In genomic region chr10:34431783-34432182, GRCm38 (mm10) we compare ENCODE assay signal across 13 mouse cellular contexts. TPM values are rescaled to one million over a fixed set of nuclear protein-coding genes. Genes with fewer than 3 reads are reported as not detected.
A peak's percentile ranks its signal among the peaks of the same experiment; 100 is the strongest.
DNase-seq lines count a peak whose midpoint lies in the region; ATAC-seq and TF ChIP-seq lines count a peak whose summit lies in the region.
"Had no signal": no experiment of that assay in that cellular context is flagged by ENCODE, and none has a peak within 500 bp of the region (broad histone marks: within the 10 kb centered on the region; RNA-seq: fewer than 3 reads in every experiment).

No protein-coding gene starts in this region.

- H3K36me3 ChIP-seq in limb, embryonic 14.5 days (ENCODE audit: control insufficient read depth, insufficient read depth, low read length): no peaks in the 10 kb centered on the region
- no peaks in the 10 kb centered on the region for H3K36me3 ChIP-seq in limb, embryonic 10.5 days
- H3K36me3 ChIP-seq: heart, embryonic 10.5 days; hindbrain, embryonic 15.5 days had no signal

- H3K9ac ChIP-seq in limb, embryonic 14.5 days (ENCODE audit: low read depth, low read length, severe bottlenecking): no peak overlapping the region
- H3K9ac ChIP-seq: hindbrain, embryonic 15.5 days had no signal

- no peak overlapping the region for H3K27ac ChIP-seq in limb, embryonic 14.5 days (replicated peaks; ENCODE audit: low read depth, low read length)
- no peak overlapping the region for H3K27ac ChIP-seq in limb, embryonic 10.5 days
- H3K27ac ChIP-seq: heart, embryonic 10.5 days; hindbrain, embryonic 15.5 days had no signal

- no peak overlapping the region for H3K4me2 ChIP-seq in limb, embryonic 14.5 days (replicated peaks; ENCODE audit: low read depth, low read length, severe bottlenecking)
- H3K4me2 ChIP-seq: hindbrain, embryonic 15.5 days had no signal

- no peak for TF ChIP-seq POLR2A in limb, embryonic 14.5 days (IDR thresholded peaks at IDR 0.05; ENCODE audit: borderline replicate concordance, extremely low read depth, insufficient read depth, insufficient read length)
- no peak for TF ChIP-seq POLR2A in brain, embryonic 14.5 days (IDR thresholded peaks at IDR 0.05; ENCODE audit: borderline replicate concordance, extremely low read depth, insufficient read depth, insufficient read length, poor library complexity, severe bottlenecking)

- H3K27me3 ChIP-seq in limb, embryonic 14.5 days (ENCODE audit: control insufficient read depth, insufficient read depth, low read length): no peaks in the 10 kb centered on the region
- no peaks in the 10 kb centered on the region for H3K27me3 ChIP-seq in limb, embryonic 10.5 days (ENCODE audit: low read depth, poor library complexity, severe bottlenecking)
- H3K27me3 ChIP-seq: hindbrain, embryonic 15.5 days had no signal

- no peaks in the 10 kb centered on the region for H3K4me1 ChIP-seq in limb, embryonic 14.5 days (ENCODE audit: control insufficient read depth, insufficient read depth, low read length)
- no peaks in the 10 kb centered on the region for H3K4me1 ChIP-seq in limb, embryonic 10.5 days
- H3K4me1 ChIP-seq: heart, embryonic 10.5 days had no signal

- H3K9me3 ChIP-seq in limb, embryonic 14.5 days (ENCODE audit: control insufficient read depth, low read length): no peaks in the 10 kb centered on the region
- no peaks in the 10 kb centered on the region for H3K9me3 ChIP-seq in limb, embryonic 10.5 days (replicated peaks)
- H3K9me3 ChIP-seq: heart, embryonic 10.5 days; hindbrain, embryonic 15.5 days had no signal

- TF ChIP-seq CTCF in brain, embryonic 14.5 days (IDR thresholded peaks at IDR 0.05; ENCODE audit: borderline replicate concordance, extremely low read depth, insufficient read depth, insufficient read length): peak; percentile 36; the same call in 1 of the 2 replicates

- no peak for DNase-seq in frontal cortex, postnatal 36 days (ENCODE audit: low spot score in 2 of 2)
- DNase-seq in limb, embryonic 14.5 days (ENCODE audit: low spot score): peak; percentile 19
- no peak for DNase-seq in limb, embryonic 10.5 days (ENCODE audit: low spot score)
- DNase-seq in A20 (ENCODE audit: low read depth, low spot score): peak; percentile 16
- DNase-seq in brain, embryonic 14.5 days (ENCODE audit: low read depth): peak; percentile 59
- no peak for DNase-seq in cerebellum, adult 8-10 months
- DNase-seq: cerebellum, postnatal 25 days; kidney, postnatal 4 days; thymus, postnatal 14 days had no signal

- no peak overlapping the region for H3K4me3 ChIP-seq in limb, embryonic 14.5 days (replicated peaks; ENCODE audit: low read length)
- no peak overlapping the region for H3K4me3 ChIP-seq in limb, embryonic 10.5 days
- H3K4me3 ChIP-seq: heart, embryonic 10.5 days; hindbrain, embryonic 15.5 days had no signal

- ATAC-seq in frontal cortex, adult (ENCODE audit: low TSS enrichment): peak; percentile 67; the same call in 1 of the 2 replicates
- ATAC-seq in limb, embryonic 14.5 days (ENCODE audit: low FRiP score, low read depth): no peak
- ATAC-seq in megakaryocyte-erythroid progenitor cell, adult 5-6 weeks (replicated peaks; ENCODE audit: low FRiP score, low TSS enrichment, poor library complexity, severe bottlenecking): no peak

RNA-seq across cellular contexts. Expression of gene Nt5dc1, which starts 13.4 kb away (rescaled TPM):
- 5.5 and 6.0 TPM in 2 replicates for polyA plus RNA-seq in limb, embryonic 14.5 days (2012; rRNA removed)
- 11.1 and 11.5 TPM in 2 replicates for polyA plus RNA-seq in limb, embryonic 14.5 days (2014; fragmentation: Nextera tagmentation; extraction: Ambion mirVana)
- 8.1 and 9.1 TPM in 2 replicates for polyA plus RNA-seq in limb, embryonic 10.5 days (2016; fragmentation: Nextera tagmentation; extraction: Ambion mirVana)
- 1.6 and 1.7 TPM in 2 replicates for polyA plus RNA-seq in brain, embryonic 14.5 days (2012; rRNA removed)
- 23.8 and 30.5 TPM in 2 replicates for total RNA-seq in megakaryocyte-erythroid progenitor cell, adult 5-6 weeks (2014; fragmentation: Nextera tagmentation)
- total RNA-seq in megakaryocyte-erythroid progenitor cell, adult 5-6 weeks (2017): 36.0 and 40.5 TPM in 2 replicates

RNA-seq across cellular contexts. Expression of gene Col10a1, which starts 42.0 kb away (rescaled TPM):
- 165 and 175 TPM in 2 replicates for polyA plus RNA-seq in limb, embryonic 14.5 days (2012; rRNA removed)
- 15.7 and 17.6 TPM in 2 replicates for polyA plus RNA-seq in limb, embryonic 14.5 days (2014; fragmentation: Nextera tagmentation; extraction: Ambion mirVana)
- polyA plus RNA-seq in limb, embryonic 10.5 days (2016; fragmentation: Nextera tagmentation; extraction: Ambion mirVana): 0.18 TPM in 1 of 2 replicates, not detected in the other
- 0.05 and 0.30 TPM in 2 replicates for polyA plus RNA-seq in brain, embryonic 14.5 days (2012; rRNA removed)
- not detected in 2 replicates for total RNA-seq in megakaryocyte-erythroid progenitor cell, adult 5-6 weeks (2014; fragmentation: Nextera tagmentation)
- not detected in 2 replicates for total RNA-seq in megakaryocyte-erythroid progenitor cell, adult 5-6 weeks (2017)

RNA-seq across cellular contexts. Expression of gene Frk, which starts 51.4 kb away (rescaled TPM):
- 2.9 and 3.6 TPM in 2 replicates for polyA plus RNA-seq in limb, embryonic 14.5 days (2012; rRNA removed)
- polyA plus RNA-seq in limb, embryonic 14.5 days (2014; fragmentation: Nextera tagmentation; extraction: Ambion mirVana): 7.4 and 10.9 TPM in 2 replicates
- 3.0 and 3.4 TPM in 2 replicates for polyA plus RNA-seq in limb, embryonic 10.5 days (2016; fragmentation: Nextera tagmentation; extraction: Ambion mirVana)
- polyA plus RNA-seq in brain, embryonic 14.5 days (2012; rRNA removed): 0.28 and 0.66 TPM in 2 replicates
- not detected in 2 replicates for total RNA-seq in megakaryocyte-erythroid progenitor cell, adult 5-6 weeks (2014; fragmentation: Nextera tagmentation)
- not detected in 2 replicates for total RNA-seq in megakaryocyte-erythroid progenitor cell, adult 5-6 weeks (2017)

Comparison
In these comparisons a context has a peak if more than half of its experiments do, and no peak if none do; other contexts are left out.
1. DNase-seq: peak in limb, embryonic 14.5 days (single experiment), A20 (single experiment) and brain, embryonic 14.5 days (single experiment); none in frontal cortex, postnatal 36 days (0 of 2), limb, embryonic 10.5 days (single experiment) and cerebellum, adult 8-10 months (single experiment).
2. RNA of gene Col10a1, which starts 42.0 kb away (polyA plus RNA-seq): 15.7 to 175 TPM in limb, embryonic 14.5 days; 0.18 TPM in limb, embryonic 10.5 days and 0.05 to 0.30 TPM in brain, embryonic 14.5 days; every median in the first group is over 10 times any median in the second.